Mouse (Mus musculus) MEL (cell line): Measurements from ENCODE around the gene Dus2.

Experiments used
- CTCF ChIP-seq, 3 experiments: IDR thresholded peaks in 2 of 3; conservative IDR thresholded peaks in 1 of 3; 2 replicates each; pipeline ENCODE4 v1.5.1; 2011 to 2012; ENCODE audit warnings: low read length in 3 of 3, low read depth in 2 of 3, mild to moderate bottlenecking in 2 of 3, improper control_type of control experiment in 1 of 3, inconsistent platforms in 1 of 3, mixed read lengths in 1 of 3, moderate library complexity in 1 of 3; ENCODE audit not compliant: control insufficient read depth in 1 of 3, insufficient read depth in 1 of 3, poor library complexity in 1 of 3, severe bottlenecking in 1 of 3
- USF1 ChIP-seq: IDR thresholded peaks from 2 replicates; pipeline ENCODE4 v1.6.1; 2014; ENCODE audit warnings: low read depth, mild to moderate bottlenecking, inconsistent platforms, low read length, improper control_type of control experiment, moderate library complexity

- TF ChIP-seq USF1 (no peak), CTCF (IDR thresholded peaks at IDR 0.05 in 2 of 3, conservative IDR thresholded peaks at IDR 0.05 in 1 of 3; ENCODE audit: control insufficient read depth in 1 of 3, insufficient read depth in 1 of 3, low read depth in 2 of 3, low read length in 3 of 3, poor library complexity in 1 of 3, severe bottlenecking in 1 of 3) (no peak)
Measured at GRCm38 (mm10) chr8:106039605-106040004, 48.5 kb downstream of the Dus2 start.
